Mouse (Mus musculus) testis, adult 10 weeks (tissue): ENCODE data around the gene Gm28230. TPM values are rescaled to one million over a fixed set of nuclear protein-coding genes. Genes with fewer than 3 reads are reported as not detected.

Experiments
- polyA plus RNA-seq: library from polyadenylated mRNA; stranded (reverse); fragments of 350-450 nt; fragmentation: Illumina TruSeq; extraction: RNeasy Lipid Tissue Mini Kit (QIAGEN cat#74804); gene quantifications from one replicate; pipeline ENCODE4 v1.2.3, GENCODE M21; 2014; ENCODE audit warnings: low read depth, low replicate concordance

The Gm28230 gene
- polyA plus RNA-seq: 0.29 TPM

DNA sequence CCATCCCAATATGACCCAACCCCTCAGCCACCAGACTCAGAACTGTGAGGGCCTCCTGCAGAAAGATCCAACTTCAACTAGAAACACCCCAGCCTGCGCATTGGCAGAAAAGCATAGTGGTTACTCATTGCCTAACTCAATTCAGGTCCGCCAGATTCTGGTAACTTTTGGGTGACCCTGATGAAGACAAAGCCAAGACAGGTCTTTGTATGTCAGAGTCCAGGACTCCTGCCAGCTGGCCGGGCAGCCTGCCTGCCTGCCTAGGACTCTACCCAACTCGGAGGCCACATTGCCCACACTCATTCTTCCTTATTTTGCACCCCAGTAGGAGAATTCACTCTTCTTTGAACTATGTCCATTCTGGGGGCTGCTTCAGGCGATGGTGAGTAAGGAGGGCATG is at the start of gene Gm28230:
TSS of gene Gm28230 (plus strand) at position 178 of the 400 bp plus-strand sequence.

DNA sequence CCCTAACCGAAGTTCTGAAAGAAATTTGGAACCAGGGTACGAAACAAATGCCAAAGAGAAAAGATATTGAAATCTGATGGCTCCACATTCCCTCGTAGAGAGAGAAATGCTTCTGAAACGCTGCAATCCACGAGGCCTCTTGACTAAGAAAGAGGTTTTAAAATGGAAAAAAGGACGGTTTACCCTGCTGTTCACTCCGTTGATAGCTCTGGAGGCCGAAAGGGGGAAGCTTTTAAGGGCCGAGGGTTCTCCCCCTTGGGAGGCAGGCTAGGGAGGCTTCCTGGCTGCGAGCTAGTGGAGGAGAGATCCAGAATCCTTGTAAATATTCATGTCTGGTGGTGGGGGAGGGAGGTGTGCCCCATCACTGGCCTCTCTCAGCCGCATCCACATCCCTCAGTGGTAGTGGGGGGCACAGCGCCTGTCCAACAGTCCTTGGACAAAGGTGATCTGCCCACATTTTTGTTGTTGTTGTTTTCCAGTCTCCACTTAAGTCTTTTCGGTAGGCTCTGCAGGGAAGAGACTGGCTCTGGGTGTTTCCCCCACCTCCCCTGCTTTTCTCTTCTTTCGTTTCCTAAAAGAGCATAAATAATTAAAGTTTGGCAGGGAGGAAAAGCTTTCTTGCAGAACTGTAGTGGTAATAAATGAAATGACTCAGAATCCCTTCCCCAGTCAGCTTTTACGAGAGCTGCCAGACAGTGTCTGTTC is 47.5 kb upstream of the Gm28230 start, which contains the start of gene Hoxd11:
TSS of gene Hoxd11 (plus strand) at position 667 of the 705 bp plus-strand sequence.

DNA sequence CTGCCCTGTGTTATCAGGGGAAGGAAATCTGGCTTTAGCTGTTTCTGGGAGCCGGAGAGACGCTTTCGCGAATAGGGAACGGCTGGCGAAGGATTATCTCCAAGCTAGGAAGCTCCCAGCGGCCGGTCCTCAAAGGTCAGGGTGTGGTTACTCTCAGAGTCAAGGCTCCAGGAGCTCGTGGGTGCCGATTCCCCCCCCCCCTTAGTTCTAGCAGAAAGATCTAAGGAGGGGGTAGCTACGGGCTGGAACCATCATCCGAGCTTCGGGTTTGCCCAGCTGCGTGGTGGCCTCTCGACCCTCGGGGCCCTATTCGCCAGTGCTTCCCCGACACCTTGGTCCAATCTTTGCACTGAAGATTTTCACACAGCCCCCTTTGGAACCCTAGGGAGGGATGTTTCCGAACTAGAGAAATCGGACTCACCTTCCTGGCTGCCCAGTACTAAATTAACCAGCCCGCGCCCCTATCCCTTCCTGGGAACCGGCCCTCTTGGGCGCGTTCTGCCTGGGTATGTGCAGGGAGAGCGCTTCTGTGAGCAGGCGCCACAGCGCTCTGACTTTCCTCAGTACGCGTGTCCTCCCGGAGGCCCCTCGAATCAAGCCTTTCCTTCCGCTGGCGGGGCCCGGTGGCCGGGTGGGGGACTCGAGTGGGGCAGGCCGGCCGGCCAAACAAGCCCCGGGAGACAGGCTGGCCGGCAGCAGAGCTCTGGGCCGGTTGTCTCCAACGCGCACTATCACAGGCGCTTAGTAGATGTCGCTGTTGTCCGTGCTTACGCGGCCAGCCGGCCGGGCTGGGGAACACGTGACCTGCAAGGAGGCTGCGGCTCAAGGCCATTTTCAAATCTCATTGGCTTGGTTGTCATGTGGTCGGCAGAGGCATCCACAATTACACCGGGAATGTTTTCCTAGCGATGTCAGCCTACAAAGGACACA is 35.2 kb upstream of the Gm28230 start, which contains the start of gene Hoxd10:
TSS of gene Hoxd10 (plus strand) at position 903 of the 930 bp plus-strand sequence.

DNA sequence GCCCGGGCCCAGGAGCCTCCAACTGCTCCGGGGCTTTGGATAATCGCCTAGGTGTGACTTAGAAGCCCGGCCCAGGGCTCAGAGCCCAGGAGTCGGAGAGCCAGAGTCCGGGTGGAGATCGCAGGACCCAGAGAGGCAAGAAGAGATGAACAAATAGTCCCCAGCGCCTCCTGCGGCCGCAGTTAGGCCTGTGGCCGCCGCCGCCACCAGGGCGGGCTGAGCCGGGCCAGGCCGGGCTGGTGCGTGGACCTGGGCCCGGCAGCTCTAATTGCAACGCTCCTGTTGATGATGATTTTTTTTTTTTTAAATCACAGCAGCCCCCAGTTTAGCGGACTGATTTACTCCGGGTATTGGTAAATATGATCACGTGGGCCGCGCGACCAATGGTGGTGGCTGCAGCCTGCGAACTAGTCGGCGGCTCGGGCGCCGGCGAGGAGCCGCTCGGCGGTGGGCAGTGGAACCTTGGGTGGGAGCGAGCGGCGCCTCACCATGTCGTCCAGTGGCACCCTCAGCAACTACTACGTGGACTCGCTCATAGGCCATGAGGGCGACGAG is 28.9 kb upstream of the Gm28230 start, which contains the start of gene Hoxd9:
TSS of gene Hoxd9 (plus strand) at position 161 of the 555 bp plus-strand sequence.

DNA sequence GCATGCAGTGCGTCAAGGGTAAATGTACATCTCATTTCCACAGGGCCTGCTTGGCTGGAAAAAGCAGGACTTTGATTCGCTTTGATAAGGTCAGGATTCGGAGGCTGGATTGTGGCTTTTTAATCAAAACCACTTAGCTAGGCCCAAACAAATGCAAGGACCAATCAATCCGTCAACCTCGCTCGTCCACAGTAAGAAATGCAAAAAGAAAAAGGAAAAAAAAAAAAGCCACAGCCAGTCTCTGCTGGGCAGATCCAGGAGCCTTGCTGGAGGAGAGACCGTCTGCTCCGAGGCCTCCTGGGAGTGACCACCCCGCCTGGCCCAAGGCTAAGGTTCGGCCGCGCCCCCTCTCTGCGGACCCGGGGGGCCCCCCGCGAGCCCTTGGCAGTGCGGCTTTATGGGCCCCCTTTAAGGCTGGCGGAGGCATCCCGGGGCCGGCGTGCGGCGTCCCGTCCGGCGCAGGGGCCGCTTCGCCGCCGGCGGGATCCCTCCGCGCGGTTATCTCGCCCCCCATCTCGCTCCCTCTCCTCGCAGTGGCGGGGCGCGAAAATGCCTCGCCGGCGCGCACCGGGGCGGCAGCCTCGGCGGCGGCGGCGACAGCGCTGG is 22.0 kb upstream of the Gm28230 start, which contains the start of gene Hoxd8:
TSS of gene Hoxd8 (plus strand) at position 223 of the 606 bp plus-strand sequence.

DNA sequence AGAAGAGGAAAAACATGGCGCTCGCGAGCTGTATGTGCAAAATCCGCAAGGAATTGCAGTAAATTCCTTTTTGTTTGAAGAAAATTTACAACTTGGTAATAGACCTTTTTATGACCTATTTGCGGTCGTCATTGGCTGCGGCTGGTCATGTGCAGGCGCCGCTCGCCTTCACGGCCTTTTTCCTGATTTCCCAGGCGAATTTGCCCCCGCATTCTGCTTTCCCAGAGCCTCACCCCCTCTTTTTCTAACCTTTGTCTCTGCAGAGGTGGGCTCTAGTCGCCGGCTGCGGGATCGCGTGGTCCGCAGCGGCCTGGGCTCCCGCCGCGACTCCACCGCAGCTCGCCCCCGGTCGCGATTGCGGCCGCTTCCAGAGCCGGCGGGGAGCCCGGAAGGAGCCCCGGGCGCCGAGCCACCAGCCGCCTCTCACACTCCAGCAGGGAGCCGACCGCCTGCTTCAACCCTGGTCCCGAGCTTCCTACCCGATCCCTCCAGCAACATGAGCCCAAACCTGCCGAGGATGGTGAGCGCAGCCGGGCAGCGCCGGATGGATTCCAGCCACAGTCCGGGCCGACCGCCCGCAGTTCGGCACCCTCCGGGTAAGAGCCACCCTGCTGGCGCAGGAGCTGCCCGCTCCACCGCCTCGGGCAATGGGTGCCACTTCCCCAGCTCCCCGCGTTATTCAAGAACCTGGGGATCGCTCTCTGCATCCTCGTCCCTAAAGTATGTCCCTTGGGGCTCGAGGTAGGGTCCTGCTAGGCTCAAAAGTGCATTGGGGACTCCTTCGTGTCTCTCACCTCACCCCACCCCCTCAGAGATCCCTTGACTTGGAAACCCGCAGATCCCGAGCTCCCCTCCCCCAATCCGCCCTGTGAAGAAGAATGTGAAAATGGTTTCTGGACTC is 14.6 kb upstream of the Gm28230 start, which contains the start of the genes Hoxd3 and Hoxd4:
TSS of gene Hoxd3 (plus strand) at position 207 of the 901 bp plus-strand sequence.
TSS of gene Hoxd4 (plus strand) at position 209 of the 901 bp plus-strand sequence.

DNA sequence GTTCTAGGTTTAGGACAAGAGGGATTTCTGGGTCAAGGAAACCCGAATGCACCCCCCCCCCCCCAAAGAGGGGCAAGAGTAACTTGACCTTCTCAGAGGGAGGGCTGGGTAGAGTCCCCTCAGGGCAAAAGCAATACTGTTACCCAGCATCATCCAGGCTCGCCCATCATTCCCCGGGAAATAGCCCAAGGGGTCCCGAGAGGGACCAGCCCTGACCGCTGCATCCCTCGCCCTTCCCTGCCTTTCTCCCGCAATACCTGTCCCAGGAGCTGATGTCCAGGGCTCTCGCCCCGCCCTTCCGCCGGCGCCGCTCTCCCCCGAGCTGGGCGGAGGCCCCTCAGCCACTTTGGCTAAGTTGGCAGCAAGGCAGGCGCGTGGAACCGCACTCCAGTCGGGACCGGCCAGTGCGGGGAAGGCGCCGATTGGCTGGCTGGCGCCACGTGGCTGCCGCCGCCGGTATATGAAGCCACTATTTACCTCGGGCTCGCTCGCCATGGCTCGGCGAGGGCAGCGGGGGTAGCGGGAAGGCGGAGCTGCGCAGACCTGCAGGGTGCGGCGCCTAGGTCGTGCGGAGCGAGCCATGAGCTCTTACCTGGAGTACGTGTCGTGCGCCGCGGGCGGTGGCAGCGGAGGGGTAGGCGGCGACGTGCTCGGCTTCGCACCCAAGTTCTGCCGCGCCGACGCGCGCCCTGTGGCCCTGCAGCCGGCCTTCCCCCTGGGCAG is 36.2 kb downstream of the Gm28230 start, which contains the start of gene Hoxd1:
TSS of gene Hoxd1 (plus strand) at position 459 of the 723 bp plus-strand sequence.

Other genes with a start within 250 kb of the Gm28230 start
- 203 TPM for gene Lnpk, start 147.3 kb upstream of the Gm28230 start, polyA plus RNA-seq
- gene Evx2, start 67.2 kb upstream of the Gm28230 start, polyA plus RNA-seq: 0.04 TPM
- gene Hoxd13, start 58.4 kb upstream of the Gm28230 start, polyA plus RNA-seq: 0.10 TPM
- not detected for gene Hoxd12, start 51.7 kb upstream of the Gm28230 start, polyA plus RNA-seq
- gene Hoxd11, start 47.2 kb upstream of the Gm28230 start, polyA plus RNA-seq: not detected
- 0.95 TPM for gene Hoxd10, start 34.8 kb upstream of the Gm28230 start, polyA plus RNA-seq
- 2.5 TPM for gene Hoxd9, start 29.0 kb upstream of the Gm28230 start, polyA plus RNA-seq
- 55.9 TPM for gene Hoxd8, start 22.1 kb upstream of the Gm28230 start, polyA plus RNA-seq
- gene Hoxd3, start 14.8 kb upstream of the Gm28230 start, polyA plus RNA-seq: 0.07 TPM
- gene Hoxd4, start 14.8 kb upstream of the Gm28230 start, polyA plus RNA-seq: 0.87 TPM
- not detected for gene Hoxd1, start 36.3 kb downstream of the Gm28230 start, polyA plus RNA-seq
- 114 TPM for gene Mtx2, start 99.1 kb downstream of the Gm28230 start, polyA plus RNA-seq